Mouse (Mus musculus) T-helper 17 cell (primary cell): ENCODE measurements at regions not wholly inside any gene's neighbourhood (a gene's known extent, or its start where the extent isn't known, plus 50 kb on each side); places are given as distances from the start of the nearest gene placed in this dataset.

ENCODE experiments used
- in situ Hi-C, 2 experiments: fragments of 300-600 bp; cut with MboI, MseI; formaldehyde crosslinking; loops; 1 replicate in 1 of 2; 2 replicates in 1 of 2; pipeline ENCODE4 v1.15.1; 2025; ENCODE audit warnings: high pct_unique_total_duplicates in 2 of 2

- in situ Hi-C loops, result no loop called here
Observed at GRCm38 (mm10) chr17:73046985-73047384, 60.8 kb upstream of the Lclat1 start.

- in situ Hi-C loops, result no loop called here
Observed at GRCm38 (mm10) chr17:73048164-73048563, 59.6 kb upstream of the Lclat1 start.

- in situ Hi-C loops, result loop anchor here in 1 of 2 experiments (25.0 kb wide), 1 partner anchor 441 kb away; the partner anchor contains the start of gene Alk
Observed at GRCm38 (mm10) chr17:73052956-73053355, 54.8 kb upstream of the Lclat1 start.

- in situ Hi-C loops, result loop anchor here in 1 of 2 experiments (25.0 kb wide), 1 partner anchor 441 kb away; the partner anchor contains the start of gene Alk
Observed at GRCm38 (mm10) chr17:73053479-73054215, 54.1 kb upstream of the Lclat1 start.

- in situ Hi-C loops, result loop anchor here in 1 of 2 experiments (25.0 kb wide), 1 partner anchor 442 kb away; the partner anchor contains the start of gene Alk
Observed at GRCm38 (mm10) chr17:73054226-73054625, 53.6 kb upstream of the Lclat1 start.

GRCm38 (mm10) chr17:73055197-73055596 is 52.6 kb upstream of the Lclat1 start:
- in situ Hi-C loops, result loop anchor here in 1 of 2 experiments (25.0 kb wide), 1 partner anchor 443 kb away; the partner anchor contains the start of gene Alk

- in situ Hi-C loops, result loop anchor here in 1 of 2 experiments (25.0 kb wide), 1 partner anchor 443 kb away; the partner anchor contains the start of gene Alk
Observed at GRCm38 (mm10) chr17:73055611-73056010, 52.2 kb upstream of the Lclat1 start.

GRCm38 (mm10) chr17:73056616-73057015 is 51.2 kb upstream of the Lclat1 start:
- in situ Hi-C loops, result loop anchor here in 1 of 2 experiments (25.0 kb wide), 1 partner anchor 444 kb away; the partner anchor contains the start of gene Alk
